Mouse (Mus musculus) myocyte (in vitro differentiated cells): ENCODE results near the gene E4f1.

ENCODE experiments used
- CEBPB ChIP-seq: IDR thresholded peaks from 2 replicates; pipeline ENCODE4 v1.6.1; 2011; ENCODE audit warnings: mild to moderate bottlenecking, moderate library complexity; ENCODE audit not compliant: poor library complexity, insufficient read depth, severe bottlenecking
- E2F4 ChIP-seq: IDR thresholded peaks from one replicate; pipeline ENCODE4 v1.6.1; 2011; ENCODE audit warnings: mild to moderate bottlenecking, control low read depth, moderate library complexity; ENCODE audit not compliant: insufficient read depth
- MAX ChIP-seq: IDR thresholded peaks from one replicate; pipeline ENCODE4 v1.6.1; 2011; ENCODE audit warnings: low read depth, mild to moderate bottlenecking, control low read depth
- MYOD1 ChIP-seq, 3 experiments: IDR thresholded peaks; one replicate each; pipeline ENCODE4 v1.6.1; 2011; ENCODE audit warnings: control low read depth in 2 of 3, low read depth in 2 of 3, mild to moderate bottlenecking in 2 of 3, moderate library complexity in 1 of 3; ENCODE audit not compliant: insufficient read length in 2 of 3, control insufficient read depth in 1 of 3
- MYOG ChIP-seq, 3 experiments: IDR thresholded peaks; one replicate each; pipeline ENCODE4 v1.6.1; 2011; ENCODE audit warnings: control low read depth in 2 of 3, low read depth in 2 of 3, mild to moderate bottlenecking in 2 of 3; ENCODE audit not compliant: insufficient read length in 2 of 3, control insufficient read depth in 1 of 3, insufficient read depth in 1 of 3
- POLR2A ChIP-seq: IDR thresholded peaks from one replicate; pipeline ENCODE4 v1.6.1; 2011; ENCODE audit warnings: low read depth, mild to moderate bottlenecking, control low read depth, moderate library complexity; ENCODE audit not compliant: insufficient read length
- POLR2AphosphoS2 ChIP-seq: IDR thresholded peaks from one replicate; pipeline ENCODE4 v1.6.1; 2011; ENCODE audit warnings: low read depth, control low read depth; ENCODE audit not compliant: insufficient read length
- REST ChIP-seq: IDR thresholded peaks from one replicate; pipeline ENCODE4 v1.6.1; 2011; ENCODE audit warnings: mild to moderate bottlenecking, control low read depth, moderate library complexity; ENCODE audit not compliant: insufficient read depth, insufficient read length
- TCF12 ChIP-seq: IDR thresholded peaks from one replicate; pipeline ENCODE4 v1.6.1; 2011; ENCODE audit warnings: mild to moderate bottlenecking, control low read depth; ENCODE audit not compliant: poor library complexity, insufficient read depth, severe bottlenecking
- TCF3 ChIP-seq: IDR thresholded peaks from one replicate; pipeline ENCODE4 v1.6.1; 2011; ENCODE audit warnings: low read depth, control low read depth; ENCODE audit not compliant: insufficient read length
- USF1 ChIP-seq: IDR thresholded peaks from one replicate; pipeline ENCODE4 v1.6.1; 2011; ENCODE audit warnings: low read depth, mild to moderate bottlenecking, control low read depth, moderate library complexity

DNA sequence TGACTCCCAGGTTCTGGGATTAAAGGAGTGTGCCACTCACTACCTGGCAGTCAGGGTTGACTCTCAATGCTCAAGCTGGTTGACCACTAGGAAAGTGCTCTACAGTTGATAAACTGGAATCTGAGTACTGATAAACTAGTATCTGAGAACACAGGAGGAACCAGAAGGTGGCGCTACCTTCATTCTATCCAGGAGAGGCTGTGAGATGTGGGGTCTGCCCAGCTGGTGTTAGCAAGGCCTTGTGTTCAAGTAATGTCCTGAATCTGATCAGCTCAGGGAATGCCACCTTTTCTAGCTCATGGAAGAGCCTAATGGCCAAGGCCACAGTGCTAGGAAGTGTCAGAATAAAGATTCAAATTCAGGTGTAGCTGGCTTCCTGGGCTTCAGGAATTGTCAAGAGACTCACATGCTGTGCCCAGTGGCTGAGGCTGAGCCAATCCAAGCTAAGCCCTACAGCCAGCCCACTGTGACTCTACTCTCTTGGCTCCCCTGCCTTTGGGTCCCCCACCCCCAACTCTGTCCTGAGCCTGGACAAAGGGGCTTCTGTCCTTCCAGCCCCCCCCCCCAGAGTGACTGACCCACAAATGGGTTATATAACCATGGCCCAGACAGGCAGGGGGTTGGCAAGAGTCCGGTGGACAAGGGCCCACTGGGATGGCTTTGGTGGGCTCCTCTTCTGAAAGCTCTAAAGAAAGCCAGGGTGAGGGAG is 24.7 kb upstream of the E4f1 start:
- TF ChIP-seq POLR2AphosphoS2 (no peak), POLR2A (no peak), MAX (no peak), USF1 (no peak), MYOD1 (IDR thresholded peaks at IDR 0.05; ENCODE audit: control insufficient read depth in 1 of 3, insufficient read length in 2 of 3, low read depth in 2 of 3) (no peak), E2F4 (no peak), REST (no peak), TCF3 (no peak), TCF12 (no peak), MYOG (IDR thresholded peaks at IDR 0.05; ENCODE audit: control insufficient read depth in 1 of 3, insufficient read depth in 1 of 3, insufficient read length in 2 of 3, low read depth in 2 of 3) (no peak), CEBPB (no peak)
